Mouse (Mus musculus): ENCODE results near the gene Tmbim4. TPM values are rescaled to one million over a fixed set of nuclear protein-coding genes. Genes with fewer than 3 reads are reported as not detected.

The Tmbim4 gene
- 120 and 127 TPM in 2 replicates for polyA plus RNA-seq (2015; fragmentation: Nextera tagmentation; extraction: Ambion mirVana)

DNA sequence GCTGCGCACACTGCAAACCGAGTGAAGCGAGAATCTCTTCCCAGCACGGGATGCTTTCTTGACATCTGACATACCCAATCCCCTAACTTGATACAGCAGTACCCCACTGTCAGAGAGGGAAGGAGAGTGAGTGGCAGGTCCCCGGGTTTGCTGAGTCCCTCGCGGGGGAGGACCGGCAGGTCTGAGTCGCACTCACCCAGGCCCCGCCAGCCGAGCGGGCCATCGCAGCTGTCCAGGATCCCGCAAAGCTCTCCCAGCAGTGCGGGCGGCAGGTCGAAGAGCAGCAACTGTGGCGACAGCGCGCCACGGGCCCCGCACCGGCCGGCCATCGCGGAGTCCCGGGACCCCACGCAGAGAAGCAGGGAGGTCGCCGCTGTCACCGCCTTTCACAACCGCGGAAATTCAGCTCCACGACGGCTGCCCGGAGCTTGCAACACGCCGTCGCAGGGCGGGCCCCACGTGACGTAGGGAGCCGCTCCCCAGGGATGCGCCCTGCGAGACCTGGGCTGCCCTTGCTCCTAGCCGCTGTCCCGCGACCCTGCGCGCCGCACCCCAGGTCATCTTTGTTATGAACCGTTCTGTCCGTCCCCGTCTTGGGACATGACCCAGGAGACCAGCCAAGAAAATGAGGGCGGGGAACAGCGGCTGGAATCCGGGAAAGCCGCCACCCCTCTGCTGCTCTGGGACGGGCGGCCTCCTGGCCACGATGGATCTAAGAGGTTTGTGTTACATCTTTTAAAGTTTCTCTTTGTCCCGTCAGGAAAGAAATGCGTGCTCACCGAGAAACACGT is at the start of gene Tmbim4:
Gene Tmbim4 (plus strand): TSS at position 460 of the 791 bp plus-strand sequence.
- DNase-seq (ENCODE audit: low spot score): peak; percentile 34

- DNase-seq (ENCODE audit: low spot score): no peak
Measured at GRCm38 (mm10) chr10:120151672-120152071, 49.7 kb upstream of the Tmbim4 start.

DNA sequence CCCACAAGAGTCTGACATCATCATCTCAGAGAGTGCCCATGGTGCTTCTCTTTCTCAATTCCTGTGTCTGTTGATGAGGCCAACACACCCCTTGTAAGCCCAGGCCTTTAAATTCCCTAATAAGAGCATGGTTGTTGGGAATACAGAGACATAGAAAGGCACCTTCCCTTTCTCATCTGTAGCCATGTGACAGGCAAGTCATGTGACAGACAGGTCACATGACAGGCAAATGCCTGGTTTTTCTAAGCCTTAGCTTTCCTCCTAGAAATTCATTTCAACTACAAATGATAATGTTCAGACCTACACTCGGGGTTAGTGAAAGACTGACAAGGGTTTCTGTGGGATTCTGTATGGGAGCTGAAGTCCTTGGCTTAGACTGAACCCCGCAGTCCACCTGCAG is 47.5 kb upstream of the Tmbim4 start:
- no peak for DNase-seq (ENCODE audit: low spot score)

DNA sequence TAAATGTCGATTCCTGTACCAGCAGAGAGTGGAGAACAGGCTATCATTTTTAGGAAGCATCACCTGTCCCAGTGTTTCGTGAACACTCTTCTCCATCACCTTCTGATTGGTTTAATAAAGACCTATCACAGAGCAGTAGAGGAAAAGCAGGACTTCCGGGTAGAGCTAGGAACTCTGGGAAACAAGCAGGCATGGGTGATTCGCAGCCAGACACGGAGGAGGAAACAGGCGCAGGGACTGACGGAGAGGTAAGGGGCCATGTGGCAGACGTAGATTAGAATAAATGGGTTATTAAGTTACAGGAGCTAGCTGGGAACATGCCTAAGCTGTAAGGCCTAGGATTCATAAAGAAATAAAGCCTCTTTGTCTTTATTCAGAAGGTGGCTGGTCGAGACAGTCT is 40.9 kb upstream of the Tmbim4 start:
- no peak for DNase-seq (ENCODE audit: low spot score)

- no peak for DNase-seq (ENCODE audit: low spot score)
Measured at GRCm38 (mm10) chr10:120162840-120163239, 38.5 kb upstream of the Tmbim4 start.

DNA sequence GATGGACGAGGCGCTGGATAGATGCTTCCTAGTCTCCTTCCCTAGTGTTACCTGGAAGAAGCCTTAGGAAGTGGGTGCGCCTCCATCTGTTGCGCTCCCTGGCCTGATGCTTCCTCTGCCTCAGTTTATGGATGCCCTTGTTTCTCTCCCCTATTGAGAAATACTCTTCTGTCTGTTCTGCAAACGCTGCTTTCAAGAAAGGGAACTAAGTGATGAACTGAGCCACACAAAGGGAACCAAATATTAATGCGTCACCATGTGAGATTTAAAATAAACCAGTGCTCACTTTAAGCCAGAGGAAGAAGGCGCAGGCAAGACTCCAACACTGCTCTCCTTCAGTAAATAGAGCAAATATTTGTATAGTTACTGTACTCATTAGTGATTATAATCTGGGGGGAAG is 37.9 kb upstream of the Tmbim4 start:
- DNase-seq (ENCODE audit: low spot score): no peak

- no peak for DNase-seq (ENCODE audit: low spot score)
Measured at GRCm38 (mm10) chr10:120164931-120165792, 36.2 kb upstream of the Tmbim4 start.

- no peak for DNase-seq (ENCODE audit: low spot score)
Measured at GRCm38 (mm10) chr10:120165793-120166503, 35.4 kb upstream of the Tmbim4 start.

DNA sequence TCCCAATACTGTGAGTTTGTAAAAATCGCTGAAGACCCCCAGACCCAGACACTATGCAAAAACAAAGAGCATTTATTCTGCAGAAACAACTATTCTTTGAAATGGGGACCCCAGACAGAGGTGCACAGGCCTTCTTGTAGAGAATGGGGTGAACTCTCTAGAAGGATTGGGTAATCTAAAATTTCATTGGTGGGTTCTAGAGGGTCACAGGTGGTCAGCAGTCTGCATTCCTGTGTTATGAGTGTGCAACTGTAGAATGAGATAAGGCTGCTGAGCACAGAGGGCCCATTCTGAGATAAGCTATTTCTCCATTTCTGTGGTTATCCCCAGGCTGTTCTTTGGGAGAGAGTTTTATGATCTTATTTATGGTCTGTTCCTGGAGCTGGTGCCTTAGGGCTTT is 33.3 kb upstream of the Tmbim4 start:
- DNase-seq (ENCODE audit: low spot score): no peak

- no peak for DNase-seq (ENCODE audit: low spot score)
Measured at GRCm38 (mm10) chr10:120169064-120169463, 32.3 kb upstream of the Tmbim4 start.

- DNase-seq (ENCODE audit: low spot score): no peak
Measured at GRCm38 (mm10) chr10:120169841-120170240, 31.5 kb upstream of the Tmbim4 start.

- DNase-seq (ENCODE audit: low spot score): no peak
Measured at GRCm38 (mm10) chr10:120170277-120170676, 31.1 kb upstream of the Tmbim4 start.

GRCm38 (mm10) chr10:120171340-120171739 is 30.1 kb upstream of the Tmbim4 start:
- no peak for DNase-seq (ENCODE audit: low spot score)

GRCm38 (mm10) chr10:120174192-120174705 is 27.1 kb upstream of the Tmbim4 start:
- DNase-seq (ENCODE audit: low spot score): no peak

- DNase-seq (ENCODE audit: low spot score): peak; percentile 5
Measured at GRCm38 (mm10) chr10:120182887-120183286, 18.5 kb upstream of the Tmbim4 start.

GRCm38 (mm10) chr10:120183342-120183741 is 18.0 kb upstream of the Tmbim4 start:
- DNase-seq (ENCODE audit: low spot score): no peak

- no peak for DNase-seq (ENCODE audit: low spot score)
Measured at GRCm38 (mm10) chr10:120188513-120188912, 12.9 kb upstream of the Tmbim4 start.

DNA sequence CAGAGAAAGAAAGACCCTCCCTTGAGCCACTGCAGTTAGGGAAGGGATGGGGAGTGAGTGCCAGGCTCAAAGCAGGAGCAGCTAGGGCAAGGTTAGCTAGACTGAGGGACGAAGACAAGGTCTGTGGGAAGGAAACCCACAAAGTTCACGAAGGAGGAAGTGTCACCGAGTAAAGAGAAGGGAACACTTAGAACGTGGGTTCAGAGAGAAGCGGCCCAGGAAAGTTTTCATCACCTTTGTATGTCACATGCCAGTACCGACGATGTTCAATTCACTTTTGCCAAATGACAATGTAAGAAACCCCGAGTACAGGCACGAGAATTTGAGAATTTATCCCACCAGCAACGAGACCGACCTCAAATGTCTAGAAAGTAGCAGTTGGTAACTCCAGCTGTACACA is 12.1 kb upstream of the Tmbim4 start:
- DNase-seq (ENCODE audit: low spot score): no peak

DNA sequence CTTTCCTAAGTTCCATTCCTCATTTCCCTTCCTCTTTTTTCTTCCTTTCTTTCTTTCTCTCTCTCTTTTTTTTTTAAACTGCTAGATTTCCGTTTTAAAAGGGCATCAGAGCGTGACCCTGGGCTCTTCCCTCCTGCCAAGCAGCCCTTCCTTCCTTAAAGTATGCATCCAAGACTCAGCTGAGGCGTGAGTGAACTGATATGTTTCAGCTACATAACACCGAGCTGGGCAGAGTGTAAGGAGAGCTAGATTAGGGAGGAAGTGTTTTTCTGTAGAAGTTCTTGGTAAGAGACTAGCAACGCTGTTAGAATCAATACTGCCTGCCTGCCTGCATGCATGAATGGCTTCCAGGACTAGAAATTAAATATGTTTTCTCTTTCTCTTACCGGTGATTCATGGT is 11.6 kb upstream of the Tmbim4 start:
- DNase-seq (ENCODE audit: low spot score): no peak

DNA sequence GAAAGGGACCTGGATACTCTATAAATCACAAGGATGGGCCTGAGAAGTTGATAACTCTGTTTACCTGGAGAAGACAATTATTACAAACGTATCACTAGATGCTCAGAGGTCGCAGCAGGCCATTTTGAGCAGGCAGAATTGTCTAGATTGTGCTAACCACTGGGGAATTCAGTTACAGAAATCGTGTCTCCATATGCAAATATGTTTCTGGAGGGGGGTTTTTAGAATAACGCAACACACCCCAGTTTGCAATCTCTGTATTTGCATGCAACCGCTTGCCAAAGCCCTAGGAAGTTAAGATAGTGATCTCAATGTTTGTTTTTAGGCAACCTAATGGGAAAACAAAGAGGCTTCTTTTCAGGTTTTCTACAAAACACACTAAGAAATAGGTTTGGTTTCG is 10.2 kb upstream of the Tmbim4 start:
- no peak for DNase-seq (ENCODE audit: low spot score)

- DNase-seq (ENCODE audit: low spot score): no peak
Measured at GRCm38 (mm10) chr10:120192278-120192677, 9.1 kb upstream of the Tmbim4 start.

- DNase-seq (ENCODE audit: low spot score): peak; percentile 62
Measured at GRCm38 (mm10) chr10:120193255-120193654, 8.1 kb upstream of the Tmbim4 start.
